Mouse (Mus musculus) liver, adult 2 months (tissue): ENCODE data around the gene Mrps15.

Experiments
- CTCF ChIP-seq: fragments of 200-500 bp; IDR thresholded peaks from 2 replicates; pipeline ENCODE4 v1.5.1; 2011; ENCODE audit warnings: low read depth, low read length, control low read depth
- POLR2A ChIP-seq: fragments of 200-500 bp; IDR thresholded peaks from 2 replicates; pipeline ENCODE4 v1.6.1; 2011; ENCODE audit warnings: low read length, control low read depth; ENCODE audit not compliant: insufficient read depth; ENCODE audit errors: extremely low read depth

- TF ChIP-seq POLR2A = no peak
- no peak for TF ChIP-seq CTCF
Observed at GRCm38 (mm10) chr4:126035413-126035812, 11.3 kb upstream of the Mrps15 start.
